Comparison of ENCODE assay signal across 27 mouse cellular contexts in genomic region chr3:86423828-86424227, GRCm38 (mm10).
A peak's percentile ranks its signal among the peaks of the same experiment; 100 is the strongest.
DNase-seq lines count a peak whose midpoint lies in the region; ATAC-seq and TF ChIP-seq lines count a peak whose summit lies in the region.
"Had no signal": no experiment of that assay in that cellular context is flagged by ENCODE, and none has a peak within 500 bp of the region (broad histone marks: within the 10 kb centered on the region; RNA-seq: fewer than 3 reads in every experiment).

No protein-coding gene starts in this region.

- no peaks in the 10 kb centered on the region for H3K27me3 ChIP-seq in liver, embryonic 14.5 days (ENCODE audit: control insufficient read depth, insufficient read depth, low read length)
- H3K27me3 ChIP-seq: forebrain, embryonic 13.5 days; heart, embryonic 12.5 days; limb, embryonic 15.5 days; megakaryocyte, embryonic 14.5 days; midbrain, embryonic 13.5 days; stomach, embryonic 15.5 days had no signal

- H3K4me3 ChIP-seq in liver, embryonic 14.5 days (ENCODE audit: insufficient read depth in 1 of 2, low read depth in 2 of 2, low read length in 2 of 2), result no peak overlapping the region
- H3K4me3 ChIP-seq: forebrain, embryonic 13.5 days; heart, adult 2 months; heart, embryonic 12.5 days; limb, embryonic 10.5 days; limb, embryonic 15.5 days; megakaryocyte, embryonic 14.5 days; midbrain, embryonic 13.5 days; stomach, embryonic 15.5 days had no signal

- no peaks in the 10 kb centered on the region for H3K9me3 ChIP-seq in liver, embryonic 14.5 days (ENCODE audit: control insufficient read depth, low read length)
- H3K9me3 ChIP-seq: forebrain, embryonic 13.5 days; G1E; heart, embryonic 12.5 days; limb, embryonic 10.5 days; limb, embryonic 15.5 days; megakaryocyte, embryonic 14.5 days; midbrain, embryonic 13.5 days; stomach, embryonic 15.5 days had no signal

- H3K27ac ChIP-seq in liver, embryonic 14.5 days, result no peak overlapping the region
- H3K27ac ChIP-seq: forebrain, embryonic 13.5 days; heart, adult 2 months; hindbrain, embryonic 14.5 days; limb, embryonic 10.5 days; limb, embryonic 15.5 days; midbrain, embryonic 13.5 days; stomach, embryonic 15.5 days had no signal

- ATAC-seq in erythroid progenitor cell, adult 5-6 weeks (replicated peaks; ENCODE audit: low FRiP score, poor library complexity, severe bottlenecking), result peak; percentile 57
- ATAC-seq in liver, embryonic 14.5 days (ENCODE audit: insufficient read depth), result peak; percentile 80
- ATAC-seq in megakaryocyte-erythroid progenitor cell, adult 5-6 weeks (replicated peaks; ENCODE audit: low FRiP score, low TSS enrichment, poor library complexity, severe bottlenecking), result peak; percentile 86
- ATAC-seq in activated CD4-positive, CD25-positive, alpha-beta regulatory T cell, adult 4 months, result no peak
- ATAC-seq: forebrain, embryonic 13.5 days; intestine, postnatal 0 days; midbrain, embryonic 13.5 days had no signal

- no peak for TF ChIP-seq CTCF in liver, embryonic 14.5 days (IDR thresholded peaks at IDR 0.05; ENCODE audit: low read depth)

- TF ChIP-seq EP300 in liver, embryonic 14.5 days (IDR thresholded peaks at IDR 0.05; ENCODE audit: low read depth), result peak; percentile 64

- peak; percentile 9 for DNase-seq in MEL-GATA-1-ER (ENCODE audit: extremely low read depth, low read depth)
- peak in 2 of 3 experiments; percentile 12 to 17 for DNase-seq in liver, embryonic 14.5 days (ENCODE audit: low read depth in 3 of 3, low spot score in 3 of 3)
- no peak for DNase-seq in cerebellum, adult 11-12 months
- no peak for DNase-seq in ovary, adult 18-20 months (ENCODE audit: low spot score)
- DNase-seq: adrenal gland, postnatal 36 days; cerebellum, adult 9-10 months; cerebellum, postnatal 36 days; gastrocnemius, postnatal 14 days; heart, adult 2 months; kidney, adult 9 months; layer of hippocampus, adult 9-11 months; lung, postnatal 36 days; retina, postnatal 1 day; right cerebral cortex, postnatal 14 days had no signal

- H3K4me2 ChIP-seq in liver, embryonic 14.5 days (ENCODE audit: low read depth), result peak overlapping the region; percentile 32
- H3K4me2 ChIP-seq: forebrain, embryonic 13.5 days; heart, embryonic 12.5 days; hindbrain, embryonic 14.5 days; limb, embryonic 15.5 days; midbrain, embryonic 13.5 days; stomach, embryonic 15.5 days had no signal

- H3K4me1 ChIP-seq in liver, embryonic 14.5 days (replicated peaks; ENCODE audit: control insufficient read depth in 2 of 2, insufficient read depth in 2 of 2, low read length in 1 of 2), result peaks cover 5 to 10% of the 10 kb centered on the region in 2 experiments
- H3K4me1 ChIP-seq: forebrain, embryonic 13.5 days; heart, embryonic 12.5 days; limb, embryonic 10.5 days; limb, embryonic 15.5 days; midbrain, embryonic 13.5 days; stomach, embryonic 15.5 days had no signal

- no peak overlapping the region for H3K9ac ChIP-seq in liver, embryonic 14.5 days (replicated peaks)
- H3K9ac ChIP-seq: forebrain, embryonic 13.5 days; heart, embryonic 12.5 days; hindbrain, embryonic 14.5 days; limb, embryonic 15.5 days; midbrain, embryonic 13.5 days; stomach, embryonic 15.5 days had no signal

- 48% methylated on average over 2 of the region's 2 CpGs for WGBS in liver, embryonic 14.5 days (ENCODE audit: insufficient replicate concordance)

- H3K36me3 ChIP-seq in liver, embryonic 14.5 days (replicated peaks; ENCODE audit: control insufficient read depth, insufficient read depth, low read depth), result no peaks in the 10 kb centered on the region
- H3K36me3 ChIP-seq: G1E; heart, embryonic 12.5 days; limb, embryonic 10.5 days; limb, embryonic 15.5 days; midbrain, embryonic 13.5 days; stomach, embryonic 15.5 days had no signal

Comparison
In these comparisons a context has a peak if more than half of its experiments do, and no peak if none do; other contexts are left out.
1. DNase-seq: peak in MEL-GATA-1-ER (single experiment) and liver, embryonic 14.5 days (2 of 3); none in cerebellum, adult 11-12 months (single experiment) and ovary, adult 18-20 months (single experiment).